20 mouse cellular contexts compared by ENCODE assay signal in genomic region chr9:60682753-60683152, GRCm38 (mm10). TPM values are rescaled to one million over a fixed set of nuclear protein-coding genes. Genes with fewer than 3 reads are reported as not detected.
"Had no signal": no experiment of that assay in that cellular context is flagged by ENCODE, and none has a peak within 500 bp of the region (broad histone marks: within the 10 kb centered on the region; RNA-seq: fewer than 3 reads in every experiment).

No protein-coding gene starts in this region.

- DNase-seq: liver, postnatal 0 days; lung, adult 2 months; lung, postnatal 14 days; lung, postnatal 36 days; midbrain, embryonic 14.5 days; thymus, adult 2 months; thymus, postnatal 25 days; thymus, postnatal 4 days had no signal

- H3K4me3 ChIP-seq: liver, embryonic 15.5 days; lung, embryonic 15.5 days; megakaryocyte, embryonic 14.5 days; neural tube, embryonic 12.5 days; stomach, embryonic 15.5 days had no signal

- ATAC-seq: liver, postnatal 0 days; lung, postnatal 0 days; midbrain, embryonic 16.5 days had no signal

- H3K27ac ChIP-seq: liver, embryonic 15.5 days; lung, embryonic 15.5 days; macrophage; neural tube, embryonic 12.5 days; stomach, embryonic 15.5 days; stomach, postnatal 0 days had no signal

RNA-seq across cellular contexts. Expression of gene Larp6, which starts 30.0 kb away (rescaled TPM):
- total RNA-seq: megakaryocyte progenitor cell, adult 5-6 weeks; monocyte, adult 5-6 weeks; neutrophil, adult 5-6 weeks had no signal
